Comparison of ENCODE assay signal across 12 mouse cellular contexts in the genomic region with DNA sequence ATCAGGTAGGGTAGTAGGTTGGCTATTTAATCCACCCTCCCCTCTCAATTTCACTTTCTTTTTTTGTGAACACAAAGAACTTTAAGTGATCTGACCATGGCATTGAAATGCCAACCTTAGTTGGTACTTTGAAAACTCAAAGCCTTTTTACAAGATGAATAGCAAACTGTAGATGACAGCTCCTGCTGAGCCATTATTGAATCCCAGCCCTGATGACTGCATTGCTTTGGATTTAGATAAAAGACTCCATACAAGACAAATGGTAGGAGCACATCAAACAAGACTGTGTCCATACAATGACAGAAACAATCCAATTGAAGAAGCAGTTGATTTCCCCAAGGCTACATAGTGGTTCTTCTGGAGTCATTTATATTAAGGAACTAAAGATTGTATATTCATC.
"Had no signal": no experiment of that assay in that cellular context is flagged by ENCODE, and none has a peak within 500 bp of the region (broad histone marks: within the 10 kb centered on the region; RNA-seq: fewer than 3 reads in every experiment).

No protein-coding gene starts in this region.

- DNase-seq: kidney, adult 2 months; kidney, postnatal 10 days; kidney, postnatal 36 days; liver, embryonic 13.5 days; lung, adult 2 months; lung, postnatal 14 days; lung, postnatal 4 days; right cerebral cortex, adult 18-20 months; right cerebral cortex, postnatal 14 days; right cerebral cortex, postnatal 4 days; thymus, adult 2 months; thymus, postnatal 14 days had no signal
